Mouse (Mus musculus) hindbrain, embryonic 16.5 days (tissue): Measurements from ENCODE around the gene Lrrk1. TPM values are rescaled to one million over a fixed set of nuclear protein-coding genes. Genes with fewer than 3 reads are reported as not detected.

ENCODE experiments used
- ATAC-seq: fragments of 200-750 bp; cut with Nextera tagmentation; 2 replicates; pipeline ENCODE4 v1.8.0; 2017; ENCODE audit warnings: moderate TSS enrichment, moderate library complexity
- H3K27ac ChIP-seq: fragments of 300-500 bp; sonication (generic); 2 replicates; pipeline ENCODE4 v1.5.1; 2014; ENCODE audit warnings: low read depth, mild to moderate bottlenecking, control low read depth, low read length, moderate library complexity
- H3K27me3 ChIP-seq: fragments of 300-500 bp; sonication (generic); replicated peaks from 2 replicates; pipeline ENCODE4 v1.6.1; 2014; ENCODE audit warnings: low read length; ENCODE audit not compliant: control insufficient read depth, insufficient read depth
- H3K36me3 ChIP-seq: fragments of 300-500 bp; sonication (generic); 2 replicates; pipeline ENCODE4 v1.6.1; 2014; ENCODE audit warnings: mild to moderate bottlenecking, low read length, moderate library complexity, mixed read lengths; ENCODE audit not compliant: control insufficient read depth, insufficient read depth
- H3K4me1 ChIP-seq: fragments of 300-500 bp; sonication (generic); 2 replicates; pipeline ENCODE4 v1.6.1; 2014; ENCODE audit warnings: low read depth, low read length; ENCODE audit not compliant: control insufficient read depth, insufficient read depth
- H3K4me2 ChIP-seq: fragments of 300-500 bp; sonication (generic); 2 replicates; pipeline ENCODE4 v1.6.1; 2014; ENCODE audit warnings: mild to moderate bottlenecking, low read length, control low read depth, moderate library complexity
- H3K4me3 ChIP-seq: fragments of 300-500 bp; sonication (generic); 2 replicates; pipeline ENCODE4 v1.5.1; 2014; ENCODE audit warnings: mild to moderate bottlenecking, low read length, control low read depth, moderate library complexity
- H3K9ac ChIP-seq: fragments of 300-500 bp; sonication (generic); 2 replicates; pipeline ENCODE4 v1.6.1; 2014; ENCODE audit warnings: low read depth, mild to moderate bottlenecking, control low read depth, low read length, moderate library complexity
- H3K9me3 ChIP-seq: fragments of 300-500 bp; sonication (generic); 2 replicates; pipeline ENCODE4 v1.6.1; 2014; ENCODE audit warnings: mild to moderate bottlenecking, low read length, moderate library complexity; ENCODE audit not compliant: control insufficient read depth
- WGBS: fragments of 180-500 bp; shearing (Covaris S2); extraction: QIAGEN DNeasy Blood & Tissue Kit; methylation state at CpG from one replicate; pipeline ENCODE4 v1.1.7; 2014; 5-methylcytosine and 5-hydroxymethylcytosine counted together
- polyA plus RNA-seq: library from polyadenylated mRNA; unstranded; fragments of >200 nt; fragmentation: Nextera tagmentation; extraction: Ambion mirVana; gene quantifications from 2 replicates; pipeline ENCODE4 v1.2.1, GENCODE M21; 2015

Lrrk1 gene
- polyA plus RNA-seq, 1 experiment from 2014 or later = 3.0 TPM

DNA sequence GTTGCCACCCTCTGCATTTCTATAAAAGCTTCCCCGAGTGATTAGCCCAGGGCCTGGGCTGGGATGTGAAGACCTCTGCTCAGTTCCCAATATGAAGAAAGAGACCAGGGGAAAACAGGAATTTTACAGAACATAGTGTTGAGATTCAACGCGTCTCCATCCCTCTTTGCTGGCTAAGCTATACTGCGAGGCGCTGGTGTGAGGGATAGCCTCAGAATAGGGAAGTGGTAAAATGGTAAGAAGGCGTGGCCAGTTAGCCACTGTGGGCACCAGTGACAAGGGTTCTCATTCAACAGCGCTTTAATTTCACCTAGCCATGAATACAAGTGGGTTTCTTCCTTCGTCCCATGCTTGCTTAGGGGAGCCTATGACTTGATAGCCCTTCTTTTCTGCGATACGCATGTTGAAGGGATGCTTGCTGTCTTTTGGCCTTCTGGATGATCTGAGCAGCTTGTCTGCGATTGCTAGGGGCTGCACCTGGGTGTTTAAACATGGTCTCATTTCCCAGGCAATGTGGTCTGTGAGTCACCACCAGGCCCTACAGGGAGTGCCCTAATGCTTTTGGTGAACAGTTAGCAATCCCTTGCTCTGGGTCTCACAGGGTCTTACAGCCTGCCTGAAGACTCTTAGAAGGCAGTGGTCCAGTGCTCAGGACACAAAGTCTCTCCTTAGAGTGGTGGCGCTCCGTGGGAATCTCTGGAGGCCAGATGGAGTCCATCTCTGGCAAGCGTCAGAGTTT lies 84.1 kb downstream of the Lrrk1 start:
- WGBS = 96% methylated on average over 14 of the region's 14 CpGs
- H3K36me3 ChIP-seq = no peaks in the 10 kb centered on the region
- ATAC-seq = no peak
- no peak overlapping the region for H3K4me3 ChIP-seq
- no peaks in the 10 kb centered on the region for H3K4me1 ChIP-seq
- no peak overlapping the region for H3K4me2 ChIP-seq
- H3K27ac ChIP-seq = peak overlapping the region; percentile 27; the same call in 1 of the 2 replicates
- no peaks in the 10 kb centered on the region for H3K27me3 ChIP-seq
- H3K9me3 ChIP-seq = no peaks in the 10 kb centered on the region
- no peak overlapping the region for H3K9ac ChIP-seq

DNA sequence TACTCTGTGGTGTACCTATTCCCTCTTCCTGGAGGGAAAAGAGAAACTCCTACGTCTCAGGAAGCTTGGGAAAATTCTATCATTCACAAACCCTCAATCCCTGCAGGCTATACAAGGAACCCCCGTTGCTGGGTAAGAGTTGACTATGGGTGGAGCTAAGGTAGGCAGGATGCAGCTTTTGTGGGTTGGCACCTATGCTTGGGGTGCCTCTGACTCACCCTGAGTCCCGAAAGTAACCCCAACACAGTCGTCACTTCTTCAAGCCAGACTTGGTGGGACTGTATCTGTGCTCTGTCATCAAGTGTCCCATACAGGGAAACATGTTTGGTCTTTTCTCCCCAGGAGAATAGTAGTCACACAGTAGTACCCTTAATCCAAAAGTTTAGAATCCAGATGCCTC lies 86.7 kb downstream of the Lrrk1 start:
- Histone ChIP-seq H3K4me3 (no peak overlapping the region), H3K9me3 (no peaks in the 10 kb centered on the region), H3K9ac (no peak overlapping the region), H3K36me3 (no peaks in the 10 kb centered on the region), H3K27ac (no peak overlapping the region), H3K4me1 (peaks cover 8% of the 10 kb centered on the region), H3K4me2 (no peak overlapping the region), H3K27me3 (no peaks in the 10 kb centered on the region)
- ATAC-seq = no peak
- WGBS = 82% methylated on average over 4 of the region's 4 CpGs

DNA sequence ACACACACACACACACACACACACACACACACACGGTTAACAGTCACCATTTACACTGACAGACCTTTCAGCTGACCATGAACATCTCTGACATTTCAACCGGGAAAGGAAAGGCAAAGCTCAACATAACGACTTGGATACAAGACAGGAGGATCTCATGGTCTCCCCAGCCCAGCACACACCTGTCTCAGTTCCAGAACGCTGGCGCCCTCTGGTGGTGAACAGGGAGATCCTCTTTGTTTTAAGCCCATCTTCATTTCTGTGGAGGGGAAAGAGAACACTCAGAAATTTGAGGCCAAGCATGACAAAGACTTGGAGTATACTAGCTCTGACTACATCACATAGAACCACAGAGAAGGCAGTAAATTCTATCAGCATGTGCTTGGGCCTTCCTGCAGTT lies 87.5 kb downstream of the Lrrk1 start:
- Histone ChIP-seq H3K9me3 (no peaks in the 10 kb centered on the region), H3K4me2 (no peak overlapping the region), H3K4me3 (no peak overlapping the region), H3K27ac (no peak overlapping the region), H3K36me3 (no peaks in the 10 kb centered on the region), H3K4me1 (peaks cover 8% of the 10 kb centered on the region), H3K9ac (no peak overlapping the region; the same call in 1 of the 2 replicates), H3K27me3 (no peaks in the 10 kb centered on the region)
- 11% methylated on average over 5 of the region's 5 CpGs for WGBS
- ATAC-seq = peak; percentile 73

DNA sequence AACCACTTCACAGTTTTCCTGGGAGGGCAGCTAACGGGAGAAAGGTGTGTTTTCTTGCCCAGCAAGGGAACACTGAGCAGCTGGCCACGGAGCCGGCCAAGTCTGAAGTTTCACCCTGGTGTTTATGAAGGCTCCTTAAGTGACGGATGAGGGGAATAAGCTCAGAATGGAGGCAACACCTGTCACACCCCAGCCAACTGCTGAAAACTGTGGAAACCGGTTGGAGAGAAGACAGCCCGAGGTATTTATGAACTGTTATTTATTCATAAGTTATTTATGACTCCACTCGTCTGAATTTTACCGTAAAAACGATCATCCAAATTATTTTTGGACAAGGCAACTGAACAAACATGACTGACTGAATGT lies 90.5 kb downstream of the Lrrk1 start:
- Histone ChIP-seq H3K27me3 (no peaks in the 10 kb centered on the region), H3K27ac (no peak overlapping the region), H3K9me3 (no peaks in the 10 kb centered on the region), H3K36me3 (no peaks in the 10 kb centered on the region), H3K4me1 (peaks cover 10% of the 10 kb centered on the region), H3K4me3 (no peak overlapping the region), H3K9ac (no peak overlapping the region), H3K4me2 (no peak overlapping the region)
- no peak for ATAC-seq
- 63% methylated on average over 9 of the region's 9 CpGs for WGBS

DNA sequence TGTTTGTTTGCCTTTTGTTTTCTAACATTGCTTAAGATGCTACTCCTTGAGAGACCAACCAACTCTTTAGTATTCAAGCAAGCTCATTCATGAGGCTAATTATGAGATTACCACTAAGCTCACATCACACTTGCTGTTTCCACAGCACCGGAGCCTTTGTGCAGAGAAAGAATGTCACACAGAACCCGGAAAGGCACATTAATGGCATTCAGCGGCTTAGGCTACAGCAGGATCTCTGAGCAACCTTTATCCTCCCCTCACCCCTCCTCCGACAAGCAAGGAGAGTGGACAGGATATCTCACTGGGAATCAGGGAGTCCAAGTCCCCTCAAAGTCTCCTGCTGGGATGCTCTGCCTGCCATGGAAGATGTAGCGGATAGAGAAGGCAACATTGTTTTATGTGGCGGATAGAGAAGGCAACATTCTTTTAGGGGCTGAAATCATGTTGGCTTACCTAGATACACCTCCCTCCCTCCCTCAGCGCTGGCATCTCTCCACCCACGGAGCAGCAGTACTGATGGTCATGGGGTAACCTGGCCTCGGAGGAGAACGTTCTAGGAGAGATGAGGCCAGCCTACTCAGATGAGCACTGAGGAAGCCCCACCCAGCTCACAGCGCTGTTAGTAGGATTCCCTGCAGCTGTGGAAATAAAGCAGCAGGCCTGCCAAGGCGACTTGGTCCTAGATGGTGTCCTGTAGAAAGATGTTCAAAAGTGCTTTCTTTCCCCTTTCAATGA lies 91.1 kb downstream of the Lrrk1 start:
- 43% methylated on average over 12 of the region's 12 CpGs for WGBS
- ATAC-seq = no peak
- H3K4me3 ChIP-seq = no peak overlapping the region
- H3K27me3 ChIP-seq = no peaks in the 10 kb centered on the region
- H3K9ac ChIP-seq = no peak overlapping the region
- H3K4me1 ChIP-seq = peaks cover 11% of the 10 kb centered on the region
- no peak overlapping the region for H3K27ac ChIP-seq
- H3K9me3 ChIP-seq = no peaks in the 10 kb centered on the region
- H3K36me3 ChIP-seq = no peaks in the 10 kb centered on the region
- H3K4me2 ChIP-seq = no peak overlapping the region

DNA sequence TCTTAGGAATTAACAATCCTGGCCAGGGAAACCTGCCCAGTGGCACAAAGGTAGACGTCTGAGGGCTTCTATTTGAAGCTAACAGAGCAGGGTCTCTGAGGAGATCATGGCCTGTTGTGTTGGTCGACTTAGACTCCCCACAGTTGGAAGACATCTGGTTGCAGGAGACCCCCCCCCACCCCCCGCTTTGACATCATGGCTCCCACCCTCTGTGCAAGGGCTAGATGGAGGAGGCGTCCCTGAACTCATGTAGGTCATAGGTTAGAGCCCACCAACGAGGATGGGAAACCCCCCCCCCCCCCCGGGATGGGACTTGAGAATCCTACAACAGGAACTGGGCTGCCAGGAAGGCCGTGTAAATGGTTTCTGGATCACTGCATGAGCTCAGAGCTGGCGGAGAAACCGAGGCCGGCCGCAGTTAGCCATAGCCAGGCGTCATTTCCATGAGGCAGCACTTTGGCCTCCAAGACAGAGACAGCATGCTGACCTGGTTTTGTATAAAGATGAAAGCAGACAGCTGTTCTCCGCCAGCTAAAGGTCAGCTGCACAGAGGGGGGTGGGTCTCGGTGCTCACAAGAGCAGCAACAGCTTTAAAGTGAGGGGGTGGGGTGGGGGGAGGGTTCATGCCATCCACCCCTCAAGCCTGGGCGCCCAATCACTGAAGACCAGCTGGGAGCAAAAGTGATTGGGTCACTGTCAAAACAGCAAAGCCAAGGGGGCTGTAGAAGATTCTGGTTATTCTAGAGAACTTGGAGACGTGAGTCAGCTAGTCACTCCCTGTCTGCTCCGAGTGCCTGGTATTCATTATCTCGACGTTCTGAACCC lies 95.4 kb downstream of the Lrrk1 start:
- peak; percentile 50; the same call in 1 of the 2 replicates for ATAC-seq
- Histone ChIP-seq H3K9me3 (no peaks in the 10 kb centered on the region), H3K36me3 (no peaks in the 10 kb centered on the region), H3K27me3 (no peaks in the 10 kb centered on the region; the same call in 1 of the 2 replicates), H3K4me2 (no peak overlapping the region), H3K4me1 (peaks cover 7% of the 10 kb centered on the region), H3K27ac (no peak overlapping the region), H3K4me3 (no peak overlapping the region), H3K9ac (no peak overlapping the region)
- 41% methylated on average over 19 of the region's 19 CpGs for WGBS

DNA sequence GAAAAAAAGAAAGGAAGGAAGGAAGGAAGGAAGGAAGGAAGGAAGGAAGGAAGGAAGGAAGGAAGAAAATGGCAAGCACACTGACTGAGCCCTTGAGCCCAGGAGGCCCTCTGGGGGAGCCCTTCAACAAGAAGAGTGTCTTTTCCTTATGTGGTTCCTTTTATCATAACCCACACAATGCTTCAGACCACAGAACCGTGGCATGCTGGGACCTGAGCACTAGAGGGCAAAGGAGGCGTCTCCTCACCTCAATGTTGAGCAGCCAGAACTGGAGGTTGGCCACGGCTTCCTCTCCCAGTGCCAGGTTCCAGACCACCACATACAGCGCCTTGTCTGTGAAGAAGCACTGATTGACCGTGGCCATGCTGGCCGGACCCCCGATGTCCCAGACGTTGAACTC lies 96.1 kb downstream of the Lrrk1 start:
- Histone ChIP-seq H3K9ac (no peak overlapping the region), H3K4me3 (no peak overlapping the region), H3K4me1 (peaks cover 3% of the 10 kb centered on the region), H3K4me2 (no peak overlapping the region), H3K27ac (no peak overlapping the region), H3K27me3 (no peaks in the 10 kb centered on the region; the same call in 1 of the 2 replicates), H3K9me3 (no peaks in the 10 kb centered on the region), H3K36me3 (no peaks in the 10 kb centered on the region)
- 81% methylated on average over 8 of the region's 8 CpGs for WGBS
- ATAC-seq = no peak

DNA sequence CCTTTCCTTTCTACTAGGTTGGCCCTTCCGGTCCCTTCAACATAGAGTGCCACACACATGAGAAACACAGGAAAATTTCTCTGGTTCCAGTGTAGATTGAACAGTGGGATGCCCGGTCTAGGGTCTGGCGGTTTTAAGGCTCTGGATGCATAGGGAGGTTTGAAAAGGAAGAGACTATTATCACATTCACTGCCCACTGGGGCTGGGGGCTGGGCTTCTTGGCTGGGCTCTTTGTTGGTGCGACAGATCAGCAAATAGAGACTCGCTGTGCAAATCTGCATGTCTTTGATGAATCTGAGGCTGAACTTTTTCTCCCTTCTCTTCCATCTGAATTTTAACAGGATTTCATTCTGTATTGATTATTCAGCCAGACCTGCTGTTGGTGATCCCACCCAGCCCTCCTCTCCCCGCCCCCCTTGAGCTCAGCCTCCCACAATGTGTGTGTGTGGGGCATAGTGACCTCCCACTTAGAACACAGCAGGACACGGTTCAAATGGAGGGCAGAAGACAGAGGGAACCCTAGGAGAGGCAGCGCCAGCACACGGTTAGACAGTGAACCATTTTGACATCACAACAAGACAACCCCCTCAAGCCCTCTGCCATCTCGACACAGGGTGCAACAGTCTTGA lies 105.1 kb downstream of the Lrrk1 start:
- ATAC-seq = peak; percentile 65

More for the DNA sequence above, 105.1 kb downstream of the Lrrk1 start:
- Histone ChIP-seq H3K9ac (no peak overlapping the region), H3K27me3 (no peaks in the 10 kb centered on the region), H3K36me3 (no peaks in the 10 kb centered on the region), H3K4me3 (no peak overlapping the region), H3K4me2 (no peak overlapping the region), H3K9me3 (no peaks in the 10 kb centered on the region), H3K27ac (peak overlapping the region; percentile 41; the same call in 1 of the 2 replicates), H3K4me1 (peaks cover 9% of the 10 kb centered on the region)
- WGBS = 10% methylated on average over 10 of the region's 10 CpGs
